Mouse (Mus musculus) intestine, embryonic 14.5 days (tissue): ENCODE data around the gene Mesd. TPM values are rescaled to one million over a fixed set of nuclear protein-coding genes. Genes with fewer than 3 reads are reported as not detected.

Experiments
- ATAC-seq: fragments of 200-750 bp; cut with Nextera tagmentation; replicated peaks from 2 replicates; pipeline ENCODE4 v1.8.0; 2017; ENCODE audit warnings: low read depth, moderate number of reproducible peaks, moderate TSS enrichment, moderate library complexity; ENCODE audit not compliant: low FRiP score, low TSS enrichment
- DNase-seq: peaks from one replicate; pipeline ENCODE4 v3.0.0-alpha.2; 2018; ENCODE audit warnings: low spot score
- H3K27ac ChIP-seq: fragments of 300-500 bp; sonication (generic); 2 replicates; pipeline ENCODE4 v1.5.1; 2014; ENCODE audit warnings: low read depth, mild to moderate bottlenecking, control low read depth
- H3K27me3 ChIP-seq: fragments of 300-500 bp; sonication (generic); replicated peaks from 2 replicates; pipeline ENCODE4 v1.6.1; 2014; ENCODE audit warnings: low read length, control low read depth; ENCODE audit not compliant: control insufficient read depth, insufficient read depth
- H3K36me3 ChIP-seq: fragments of 300-500 bp; sonication (generic); 2 replicates; pipeline ENCODE4 v1.6.1; 2014; ENCODE audit warnings: low read length, control low read depth; ENCODE audit not compliant: control insufficient read depth, insufficient read depth
- H3K4me1 ChIP-seq: fragments of 300-500 bp; sonication (generic); replicated peaks from 2 replicates; pipeline ENCODE4 v1.6.1; 2014; ENCODE audit warnings: low read length, control low read depth, mixed read lengths; ENCODE audit not compliant: control insufficient read depth, insufficient read depth
- H3K4me2 ChIP-seq: fragments of 300-500 bp; sonication (generic); 2 replicates; pipeline ENCODE4 v1.6.1; 2014; ENCODE audit warnings: low read length
- H3K4me3 ChIP-seq: fragments of 300-500 bp; sonication (generic); 2 replicates; pipeline ENCODE4 v1.5.1; 2014; ENCODE audit warnings: low read depth, low read length, control low read depth, mixed read lengths
- H3K9ac ChIP-seq: fragments of 300-500 bp; sonication (generic); 2 replicates; pipeline ENCODE4 v1.6.1; 2014; ENCODE audit warnings: mild to moderate bottlenecking, low read length
- H3K9me3 ChIP-seq: fragments of 300-500 bp; sonication (generic); 2 replicates; pipeline ENCODE4 v1.6.1; 2016; ENCODE audit warnings: low read length, control low read depth; ENCODE audit not compliant: control insufficient read depth
- whole genome bisulfite sequencing: fragments of 180-500 bp; shearing (Covaris S2); extraction: QIAGEN DNeasy Blood & Tissue Kit; methylation state at CpG from one replicate; pipeline ENCODE4 v1.1.7; 2014; 5-methylcytosine and 5-hydroxymethylcytosine counted together
- polyA plus RNA-seq: library from polyadenylated mRNA; unstranded; fragments of >200 nt; fragmentation: Nextera tagmentation; extraction: Ambion mirVana; gene quantifications from 2 replicates; pipeline ENCODE4 v1.2.1, GENCODE M21; 2014

Gene Mesd
- polyA plus RNA-seq, 1 experiment from 2014 or later: 84.5 TPM

- no peak for ATAC-seq
- WGBS: 42% methylated on average over 5 of the region's 5 CpGs
- no peak for DNase-seq
Observed at GRCm38 (mm10) chr7:83869839-83870543, 14.3 kb upstream of the Mesd start.

GRCm38 (mm10) chr7:83877088-83877487 is 7.2 kb upstream of the Mesd start:
- Histone ChIP-seq H3K36me3 (peaks cover 35% of the 10 kb centered on the region), H3K4me2 (no peak overlapping the region), H3K9ac (no peak overlapping the region), H3K27ac (no peak overlapping the region), H3K4me3 (no peak overlapping the region), H3K4me1 (peaks cover 54% of the 10 kb centered on the region), H3K9me3 (no peaks in the 10 kb centered on the region), H3K27me3 (no peaks in the 10 kb centered on the region)
- ATAC-seq: no peak
- DNase-seq: no peak
- WGBS: 62% methylated on average over 3 of the region's 3 CpGs

More at GRCm38 (mm10) chr7:83869839-83870543, 14.3 kb upstream of the Mesd start:
- H3K4me3 ChIP-seq: no peak overlapping the region
- H3K9ac ChIP-seq: no peak overlapping the region
- H3K36me3 ChIP-seq: no peaks in the 10 kb centered on the region
- H3K4me2 ChIP-seq: no peak overlapping the region
- no peaks in the 10 kb centered on the region for H3K4me1 ChIP-seq
- H3K9me3 ChIP-seq: no peaks in the 10 kb centered on the region
- H3K27ac ChIP-seq: no peak overlapping the region
- H3K27me3 ChIP-seq: no peaks in the 10 kb centered on the region

- DNase-seq: no peak
- H3K27ac ChIP-seq: no peak overlapping the region; the same call in 1 of the 2 replicates
- no peaks in the 10 kb centered on the region for H3K9me3 ChIP-seq
- H3K4me3 ChIP-seq: no peak overlapping the region
- H3K4me2 ChIP-seq: peak overlapping the region; percentile 65
- peaks cover 39% of the 10 kb centered on the region for H3K36me3 ChIP-seq
- no peaks in the 10 kb centered on the region for H3K27me3 ChIP-seq
- no peak for ATAC-seq
- H3K9ac ChIP-seq: no peak overlapping the region
- WGBS: 20% methylated on average over 5 of the region's 5 CpGs
- H3K4me1 ChIP-seq: peaks cover 60% of the 10 kb centered on the region
Observed at GRCm38 (mm10) chr7:83878676-83879448, 5.4 kb upstream of the Mesd start.

- ATAC-seq: no peak
- Histone ChIP-seq H3K4me1 (peaks cover 51% of the 10 kb centered on the region), H3K36me3 (peaks cover 31% of the 10 kb centered on the region), H3K4me2 (peak overlapping the region; percentile 65), H3K27me3 (no peaks in the 10 kb centered on the region), H3K9me3 (no peaks in the 10 kb centered on the region), H3K9ac (peak overlapping the region; percentile 90), H3K4me3 (peak overlapping the region; percentile 84), H3K27ac (no peak overlapping the region)
- no peak for DNase-seq
- 87% methylated on average over 35 of the region's 35 CpGs for WGBS
Observed at GRCm38 (mm10) chr7:83882150-83882632, 2.1 kb upstream of the Mesd start.

GRCm38 (mm10) chr7:83882633-83883275 is 1.5 kb upstream of the Mesd start:
- H3K27me3 ChIP-seq: no peaks in the 10 kb centered on the region
- peak overlapping the region; percentile 65 for H3K4me2 ChIP-seq
- H3K4me3 ChIP-seq: peak overlapping the region; percentile 84
- H3K4me1 ChIP-seq: peaks cover 49% of the 10 kb centered on the region
- DNase-seq: peak; percentile 82
- peak; percentile 11; the same call in 1 of the 2 replicates for ATAC-seq
- H3K27ac ChIP-seq: peak overlapping the region; percentile 99
- WGBS: 15% methylated on average over 56 of the region's 56 CpGs
- peaks cover 26% of the 10 kb centered on the region for H3K36me3 ChIP-seq
- no peaks in the 10 kb centered on the region for H3K9me3 ChIP-seq
- peak overlapping the region; percentile 90 for H3K9ac ChIP-seq

GRCm38 (mm10) chr7:83883276-83884020 is 818 bp upstream of the Mesd start:
- Histone ChIP-seq H3K9me3 (no peaks in the 10 kb centered on the region), H3K27ac (peak overlapping the region; percentile 99), H3K36me3 (peaks cover 20% of the 10 kb centered on the region), H3K27me3 (no peaks in the 10 kb centered on the region), H3K4me2 (peak overlapping the region; percentile 65), H3K4me3 (peak overlapping the region; percentile 84), H3K9ac (peak overlapping the region; percentile 90), H3K4me1 (peaks cover 42% of the 10 kb centered on the region)
- WGBS: under 1% methylated on average over 75 of the region's 91 CpGs
- DNase-seq (no peak), ATAC-seq (peak; percentile 82)

GRCm38 (mm10) chr7:83884921-83885532 is 761 bp downstream of the Mesd start:
- Histone ChIP-seq H3K4me2 (peak overlapping the region; percentile 65), H3K4me3 (peak overlapping the region; percentile 84), H3K27me3 (no peaks in the 10 kb centered on the region), H3K4me1 (peaks cover 30% of the 10 kb centered on the region), H3K36me3 (peaks cover 18% of the 10 kb centered on the region), H3K9me3 (no peaks in the 10 kb centered on the region), H3K9ac (peak overlapping the region; percentile 90), H3K27ac (peak overlapping the region; percentile 99)
- DNase-seq (no peak), ATAC-seq (peak; percentile 6; the same call in 1 of the 2 replicates)
- 36% methylated on average over 6 of the region's 6 CpGs for WGBS
